Mouse (Mus musculus) neutrophil, adult 5-6 weeks (primary cell): ENCODE measurements at regions not wholly inside any gene's neighbourhood (a gene's known extent, or its start where the extent isn't known, plus 50 kb on each side); places are given as distances from the start of the nearest gene placed in this dataset.

Experiments used
- ATAC-seq: fragments of 151-379, 151-347 bp; 2 replicates; pipeline ENCODE4 v1.8.0; 2017; ENCODE audit warnings: mild to moderate bottlenecking, moderate TSS enrichment; ENCODE audit not compliant: insufficient number of reproducible peaks, poor library complexity, low FRiP score, severe bottlenecking; ENCODE audit errors: extremely low read depth

DNA sequence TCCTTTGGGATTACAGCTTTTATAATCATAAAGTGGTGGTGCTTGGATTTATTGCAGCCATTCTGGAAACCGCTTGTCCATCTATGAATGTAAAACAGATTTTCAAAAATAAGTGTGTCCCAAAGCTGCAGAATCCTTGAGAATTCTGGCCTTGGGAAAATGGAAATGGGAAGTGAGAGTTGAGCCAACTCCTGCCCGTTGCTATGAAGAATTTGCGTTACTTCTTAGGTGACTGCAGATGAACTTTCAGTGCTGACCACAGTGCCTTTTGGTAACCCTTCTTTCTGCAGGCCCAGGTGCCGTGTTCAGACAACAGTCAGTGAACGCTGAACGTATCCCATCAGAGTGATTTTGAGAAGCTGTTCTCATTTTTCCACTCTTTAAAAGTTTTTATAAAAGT is 60.9 kb upstream of the D16Ertd472e start:
- no peak for ATAC-seq

GRCm38 (mm10) chr16:78637015-78637414 is 60.5 kb upstream of the D16Ertd472e start:
- peak; percentile 51; the same call in 1 of the 2 replicates for ATAC-seq

DNA sequence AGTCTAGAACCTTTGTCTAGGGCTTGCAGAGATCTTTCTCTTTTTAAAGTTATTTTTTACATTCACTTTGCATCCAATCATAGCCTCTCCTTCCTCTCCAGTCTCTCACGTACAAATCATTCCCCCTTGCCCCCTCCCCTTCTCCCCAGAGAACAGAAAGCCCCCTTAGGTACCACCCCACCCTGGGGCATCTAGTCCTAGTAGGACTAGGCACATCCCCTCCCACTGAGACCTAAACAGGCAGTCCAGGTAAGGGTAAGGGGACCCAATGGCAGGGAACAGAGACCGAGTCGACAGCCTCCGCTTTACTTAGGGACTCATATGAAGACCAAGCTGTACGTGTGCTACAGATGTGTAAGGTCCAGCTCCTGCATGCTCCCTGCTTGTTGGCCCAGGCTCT is 59.3 kb upstream of the D16Ertd472e start:
- no peak for ATAC-seq

GRCm38 (mm10) chr16:78635257-78635656 is 58.7 kb upstream of the D16Ertd472e start:
- ATAC-seq = peak; percentile 81

DNA sequence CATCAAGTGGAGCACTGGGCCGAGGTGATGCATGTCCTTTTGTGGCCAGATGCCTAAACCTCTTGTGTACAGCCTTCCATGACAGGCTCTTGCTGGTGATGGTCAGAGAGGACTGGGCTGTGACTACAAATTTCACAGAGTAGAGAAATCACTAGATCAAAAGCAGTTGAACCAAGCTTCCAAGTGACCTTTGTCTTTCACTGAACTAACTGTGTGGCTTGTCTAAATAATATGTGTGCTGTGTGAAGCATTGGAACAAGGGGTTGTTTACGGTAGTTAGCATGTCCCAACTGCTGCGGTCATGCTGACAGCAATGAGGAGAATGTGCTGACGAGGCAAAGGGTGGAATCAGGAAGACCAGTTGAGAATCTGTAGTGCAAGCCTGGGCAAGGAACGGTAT is 55.3 kb upstream of the D16Ertd472e start:
- no peak for ATAC-seq

DNA sequence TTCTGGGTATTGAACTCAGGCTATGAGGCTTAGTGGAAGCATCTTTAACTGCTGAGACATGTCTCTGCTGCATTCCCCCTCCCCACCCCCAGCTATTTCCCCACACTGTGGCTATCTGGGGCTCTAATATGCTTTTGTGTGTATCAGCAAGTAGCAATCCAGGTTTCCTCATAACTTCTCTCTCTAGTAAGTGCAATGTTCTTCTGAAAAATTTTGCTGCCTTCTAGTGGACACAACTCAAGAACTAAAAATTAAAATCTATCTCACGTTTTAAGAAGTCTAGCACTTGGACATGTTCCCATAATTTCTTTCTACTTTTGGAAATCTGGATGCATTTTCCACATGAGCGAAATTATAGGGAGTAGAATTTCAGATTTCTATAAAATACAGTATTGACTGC is 50.3 kb upstream of the D16Ertd472e start:
- no peak for ATAC-seq
